Mouse (Mus musculus): ENCODE data around the gene Ccdc137.

GRCm38 (mm10) chr11:120493351-120493750 lies 35.4 kb downstream of the Ccdc137 start:
- TF ChIP-seq CTCF (IDR thresholded peaks at IDR 0.05; ENCODE audit: borderline replicate concordance, insufficient read depth, low read length), result no peak
- no peak for TF ChIP-seq POLR2A (IDR thresholded peaks at IDR 0.05; ENCODE audit: low read depth, low read length)

Data from embryonic fibroblast, embryonic 13.5 days (primary cell).